Mouse (Mus musculus): ENCODE results near the gene Rbm17. TPM values are rescaled to one million over a fixed set of nuclear protein-coding genes. Genes with fewer than 3 reads are reported as not detected.
A peak's percentile ranks its signal among the peaks of the same experiment; 100 is the strongest.

The Rbm17 gene
- total and polyA plus RNA-seq, 3 experiments, result 32.3 to 67.5 (median 53.2) TPM

GRCm38 (mm10) chr2:11567781-11568362, 36.1 kb downstream of the Rbm17 start:
- Histone ChIP-seq H3K4me1 (ENCODE audit: control insufficient read depth, insufficient read depth, low read length) (no peaks in the 10 kb centered on the region), H3K27ac (no peak overlapping the region), H3K27me3 (ENCODE audit: control insufficient read depth, insufficient read depth, low read length) (no peaks in the 10 kb centered on the region), H3K4me3 (no peak overlapping the region), H3K36me3 (ENCODE audit: control insufficient read depth, insufficient read depth, low read length) (no peaks in the 10 kb centered on the region), H3K9ac (ENCODE audit: low read depth, low read length) (no peak overlapping the region), H3K79me2 (replicated peaks; ENCODE audit: control insufficient read depth, insufficient read depth, low read length) (no peaks in the 10 kb centered on the region)
- DNase-seq, result no peak
- TF ChIP-seq POLR2A (IDR thresholded peaks at IDR 0.05; ENCODE audit: insufficient read depth, low read depth, low read length) (no peak), CTCF (IDR thresholded peaks at IDR 0.05) (peak; percentile 69), EP300 (IDR thresholded peaks at IDR 0.05; ENCODE audit: insufficient read depth, low read depth, low read length) (no peak)
- intact Hi-C loops (cut with DNase I), result no loop called here
- WGBS, result 56% methylated on average over 4 of the region's 4 CpGs

GRCm38 (mm10) chr2:11566898-11567297, 37.1 kb downstream of the Rbm17 start:
- Histone ChIP-seq H3K4me3 (no peak overlapping the region), H3K27ac (no peak overlapping the region), H3K36me3 (ENCODE audit: control insufficient read depth, insufficient read depth, low read length) (no peaks in the 10 kb centered on the region), H3K79me2 (replicated peaks; ENCODE audit: control insufficient read depth, insufficient read depth, low read length) (no peaks in the 10 kb centered on the region), H3K27me3 (ENCODE audit: control insufficient read depth, insufficient read depth, low read length) (no peaks in the 10 kb centered on the region), H3K4me1 (ENCODE audit: control insufficient read depth, insufficient read depth, low read length) (no peaks in the 10 kb centered on the region), H3K9ac (ENCODE audit: low read depth, low read length) (no peak overlapping the region)
- intact Hi-C loops (cut with DNase I), result no loop called here
- 90% methylated on average over 3 of the region's 3 CpGs for WGBS
- no peak for DNase-seq
- TF ChIP-seq CTCF (IDR thresholded peaks at IDR 0.05) (0 out of 2 replicates have a peak, but pooled peaks have one; percentile 7), POLR2A (IDR thresholded peaks at IDR 0.05; ENCODE audit: insufficient read depth, low read depth, low read length) (no peak)

- TF ChIP-seq EP300 (IDR thresholded peaks at IDR 0.05; ENCODE audit: insufficient read depth, low read depth, low read length) (no peak), CTCF (IDR thresholded peaks at IDR 0.05) (no peak), POLR2A (IDR thresholded peaks at IDR 0.05; ENCODE audit: insufficient read depth, low read depth, low read length) (no peak)
- Histone ChIP-seq H3K27me3 (ENCODE audit: control insufficient read depth, insufficient read depth, low read length) (no peaks in the 10 kb centered on the region), H3K9ac (ENCODE audit: low read depth, low read length) (no peak overlapping the region), H3K79me2 (replicated peaks; ENCODE audit: control insufficient read depth, insufficient read depth, low read length) (no peaks in the 10 kb centered on the region), H3K27ac (no peak overlapping the region), H3K4me3 (no peak overlapping the region), H3K36me3 (ENCODE audit: control insufficient read depth, insufficient read depth, low read length) (no peaks in the 10 kb centered on the region), H3K4me1 (ENCODE audit: control insufficient read depth, insufficient read depth, low read length) (no peaks in the 10 kb centered on the region)
- intact Hi-C loops (cut with DNase I), result no loop called here
- 41% methylated on average over 7 of the region's 7 CpGs for WGBS
- DNase-seq, result no peak
Observed at GRCm38 (mm10) chr2:11566241-11566640, 37.7 kb downstream of the Rbm17 start.

- 86% methylated on average over 6 of the region's 6 CpGs for WGBS
- intact Hi-C loops (cut with DNase I), result no loop called here
- Histone ChIP-seq H3K79me2 (replicated peaks; ENCODE audit: control insufficient read depth, insufficient read depth, low read length) (no peaks in the 10 kb centered on the region), H3K9ac (ENCODE audit: low read depth, low read length) (no peak overlapping the region), H3K4me1 (ENCODE audit: control insufficient read depth, insufficient read depth, low read length) (no peaks in the 10 kb centered on the region), H3K4me3 (no peak overlapping the region), H3K36me3 (ENCODE audit: control insufficient read depth, insufficient read depth, low read length) (no peaks in the 10 kb centered on the region), H3K27me3 (ENCODE audit: control insufficient read depth, insufficient read depth, low read length) (no peaks in the 10 kb centered on the region), H3K27ac (no peak overlapping the region)
- TF ChIP-seq CTCF (IDR thresholded peaks at IDR 0.05) (no peak), EP300 (IDR thresholded peaks at IDR 0.05; ENCODE audit: insufficient read depth, low read depth, low read length) (no peak), POLR2A (IDR thresholded peaks at IDR 0.05; ENCODE audit: insufficient read depth, low read depth, low read length) (no peak)
- DNase-seq, result no peak
Observed at GRCm38 (mm10) chr2:11564768-11565167, 39.2 kb downstream of the Rbm17 start.

- 91% methylated on average over 17 of the region's 17 CpGs for WGBS
Observed at GRCm38 (mm10) chr2:11563256-11563655, 40.7 kb downstream of the Rbm17 start.

GRCm38 (mm10) chr2:11558654-11559053, 45.3 kb downstream of the Rbm17 start:
- no peak overlapping the region for H3K4me3 ChIP-seq
- no peak overlapping the region for H3K9ac ChIP-seq (ENCODE audit: low read depth, low read length)
- WGBS, result 83% methylated on average over 7 of the region's 7 CpGs
- H3K4me1 ChIP-seq (ENCODE audit: control insufficient read depth, insufficient read depth, low read length), result no peaks in the 10 kb centered on the region
- intact Hi-C loops (cut with DNase I), result no loop called here
- H3K79me2 ChIP-seq (replicated peaks; ENCODE audit: control insufficient read depth, insufficient read depth, low read length), result no peaks in the 10 kb centered on the region
- no peaks in the 10 kb centered on the region for H3K36me3 ChIP-seq (ENCODE audit: control insufficient read depth, insufficient read depth, low read length)
- no peak for TF ChIP-seq EP300 (IDR thresholded peaks at IDR 0.05; ENCODE audit: insufficient read depth, low read depth, low read length)
- TF ChIP-seq POLR2A (IDR thresholded peaks at IDR 0.05; ENCODE audit: insufficient read depth, low read depth, low read length), result no peak
- TF ChIP-seq CTCF (IDR thresholded peaks at IDR 0.05), result no peak
- no peak for DNase-seq
- H3K27ac ChIP-seq, result no peak overlapping the region
- H3K27me3 ChIP-seq (ENCODE audit: control insufficient read depth, insufficient read depth, low read length), result no peaks in the 10 kb centered on the region

More at GRCm38 (mm10) chr2:11563256-11563655, 40.7 kb downstream of the Rbm17 start:
- Histone ChIP-seq H3K27me3 (ENCODE audit: control insufficient read depth, insufficient read depth, low read length) (no peaks in the 10 kb centered on the region), H3K79me2 (replicated peaks; ENCODE audit: control insufficient read depth, insufficient read depth, low read length) (no peaks in the 10 kb centered on the region), H3K4me3 (no peak overlapping the region), H3K4me1 (ENCODE audit: control insufficient read depth, insufficient read depth, low read length) (no peaks in the 10 kb centered on the region), H3K9ac (ENCODE audit: low read depth, low read length) (no peak overlapping the region), H3K36me3 (ENCODE audit: control insufficient read depth, insufficient read depth, low read length) (no peaks in the 10 kb centered on the region), H3K27ac (no peak overlapping the region)
- intact Hi-C loops (cut with DNase I), result no loop called here
- TF ChIP-seq POLR2A (IDR thresholded peaks at IDR 0.05; ENCODE audit: insufficient read depth, low read depth, low read length) (no peak), EP300 (IDR thresholded peaks at IDR 0.05; ENCODE audit: insufficient read depth, low read depth, low read length) (no peak), CTCF (IDR thresholded peaks at IDR 0.05) (no peak)
- DNase-seq, result no peak

Data from heart, adult 2 months (tissue).